Mouse (Mus musculus): ENCODE measurements around the gene Nppb.

DNA sequence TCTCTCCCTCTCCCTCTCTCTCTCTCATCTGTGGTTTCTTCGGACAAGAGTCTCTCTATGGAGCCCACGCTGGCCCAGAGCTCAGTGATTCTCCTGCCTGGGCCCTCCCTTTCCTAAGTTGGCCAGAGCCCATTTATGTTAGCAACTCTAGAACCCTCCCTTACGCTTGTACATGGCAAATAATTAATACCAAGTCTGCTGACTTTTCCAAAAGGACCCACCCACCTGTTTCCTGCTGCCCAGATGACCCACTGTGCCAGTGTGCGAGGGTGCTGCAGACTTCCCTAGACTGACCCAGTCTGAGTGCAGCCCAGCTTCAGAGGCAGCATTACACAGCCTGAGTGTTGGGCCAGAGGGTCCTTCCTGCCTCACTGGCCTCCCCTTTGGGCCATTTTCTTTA lies 26.6 kb downstream of the Nppb start:
- TF ChIP-seq CTCF (IDR thresholded peaks at IDR 0.05; ENCODE audit: borderline replicate concordance, insufficient read depth, low read length) (no peak), POLR2A (IDR thresholded peaks at IDR 0.05; ENCODE audit: low read depth, low read length) (no peak)

All from embryonic fibroblast, embryonic 13.5 days (primary cell).